Mouse (Mus musculus) skeletal muscle tissue, postnatal 0 days (tissue): ENCODE data around the gene Cldn5. TPM values are rescaled to one million over a fixed set of nuclear protein-coding genes. Genes with fewer than 3 reads are reported as not detected.

Experiments used
- polyA plus RNA-seq: library from polyadenylated mRNA; unstranded; fragments of >200 nt; fragmentation: Nextera tagmentation; extraction: Ambion mirVana; gene quantifications from 2 replicates; pipeline ENCODE4 v1.2.1, GENCODE M21; 2015

The Cldn5 gene
- polyA plus RNA-seq, result 77.3 and 87.5 TPM in 2 replicates

DNA sequence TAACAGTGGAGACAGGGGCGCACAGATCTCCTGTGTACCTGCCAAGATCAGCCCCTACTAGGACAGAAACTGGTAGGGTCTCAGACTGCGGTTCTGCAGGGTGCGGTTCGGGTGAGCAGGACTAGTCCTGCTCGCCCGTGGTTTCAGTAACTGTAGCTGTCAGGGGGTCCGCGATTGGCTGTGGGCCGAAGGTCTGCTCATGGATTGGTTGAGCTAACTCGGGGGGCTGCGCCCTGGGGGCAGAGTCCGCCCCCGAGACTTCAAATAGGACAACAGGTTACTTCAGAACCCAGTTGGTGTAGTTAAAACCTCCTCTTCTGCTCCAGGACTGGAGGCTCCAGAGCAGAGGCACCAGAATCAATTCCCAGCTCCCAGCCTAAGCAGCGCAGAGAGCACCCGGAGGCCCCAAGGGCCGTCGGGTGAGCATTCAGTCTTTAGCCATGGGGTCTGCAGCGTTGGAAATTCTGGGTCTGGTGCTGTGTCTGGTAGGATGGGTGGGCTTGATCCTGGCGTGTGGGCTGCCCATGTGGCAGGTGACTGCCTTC, at the start of gene Cldn5:
Cldn5 (plus strand) TSS at position 292 of the 545 bp plus-strand sequence.

DNA sequence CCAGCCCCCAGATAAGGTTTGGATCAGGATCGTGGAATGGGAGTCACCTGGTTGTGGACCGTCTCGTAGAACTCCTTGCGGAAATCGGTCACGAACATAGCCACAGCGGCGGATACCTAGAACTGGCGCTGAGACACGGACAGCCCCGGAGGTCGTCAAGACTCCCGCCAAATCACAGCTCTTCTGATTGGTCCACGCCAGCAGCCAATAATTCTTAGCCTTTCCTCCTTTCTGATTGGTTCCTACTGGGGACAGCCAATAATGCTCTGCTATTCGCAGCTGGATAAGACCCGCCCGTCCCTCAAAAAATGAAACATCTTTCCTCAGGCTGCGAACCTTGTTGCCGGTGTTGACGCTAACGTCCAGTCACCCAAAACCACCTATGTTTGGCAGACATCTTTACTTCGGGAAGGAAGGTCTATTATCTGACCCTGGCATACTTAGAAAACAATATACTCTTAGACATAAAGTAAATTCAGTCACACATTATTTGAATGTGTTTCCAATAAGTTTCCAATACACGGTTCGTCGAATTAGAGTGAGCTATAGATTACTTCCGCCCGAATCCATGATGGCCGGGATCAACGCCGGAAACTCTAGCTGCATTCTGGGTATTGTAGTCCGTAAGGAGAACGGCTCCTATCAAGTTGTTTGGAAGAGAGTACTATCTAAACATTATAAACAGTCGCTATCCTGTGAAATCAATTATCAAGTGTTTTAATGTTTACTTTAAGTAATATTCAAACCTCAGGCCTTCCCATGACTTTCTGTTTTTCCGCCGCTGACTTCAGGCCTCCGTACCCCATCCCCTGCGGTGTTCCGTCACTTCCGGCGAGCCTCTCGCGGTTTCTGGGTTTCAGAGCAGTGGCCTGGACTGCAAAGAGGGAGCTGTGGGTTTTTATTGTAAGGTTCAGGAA, 35.1 kb downstream of the Cldn5 start, which contains the start of the genes Ufd1 and Cdc45:
Ufd1 (plus strand) TSS at position 312 of the 917 bp plus-strand sequence.
Cdc45 (minus strand) TSS at position 520 of the 917 bp plus-strand sequence.

Other genes with a start within 250 kb of the Cldn5 start
- gene Tbx1, start 186.2 kb upstream of the Cldn5 start, polyA plus RNA-seq, result 7.9 and 8.3 TPM in 2 replicates
- gene Gp1bb, start 154.4 kb upstream of the Cldn5 start, polyA plus RNA-seq, result 0.12 TPM in 1 of 2 replicates, not detected in the other
- 0.27 and 0.34 TPM in 2 replicates for gene Gm49601, start 150.4 kb upstream of the Cldn5 start, polyA plus RNA-seq
- 2.4 and 5.8 TPM in 2 replicates for gene Sept5, start 146.9 kb upstream of the Cldn5 start, polyA plus RNA-seq
- gene Ufd1, start 34.9 kb downstream of the Cldn5 start, polyA plus RNA-seq, result 47.0 and 52.0 TPM in 2 replicates
- gene Cdc45, start 35.1 kb downstream of the Cldn5 start, polyA plus RNA-seq, result 7.6 and 8.9 TPM in 2 replicates
- 24.1 and 24.2 TPM in 2 replicates for gene 2510002D24Rik, start 59.7 kb downstream of the Cldn5 start, polyA plus RNA-seq
- not detected in 2 replicates for gene Gm28539, start 59.7 kb downstream of the Cldn5 start, polyA plus RNA-seq
- 65.0 and 71.9 TPM in 2 replicates for gene Mrpl40, start 100.0 kb downstream of the Cldn5 start, polyA plus RNA-seq
- 5.8 and 6.0 TPM in 2 replicates for gene Hira, start 100.2 kb downstream of the Cldn5 start, polyA plus RNA-seq